Mouse (Mus musculus) olfactory bulb, adult 2 months (tissue): ENCODE data around the gene Lsamp.

Source experiments
- CTCF ChIP-seq: fragments of 200-500 bp; IDR thresholded peaks from 2 replicates; pipeline ENCODE4 v1.5.1; 2012; ENCODE audit warnings: low read depth, mild to moderate bottlenecking, low read length, moderate library complexity; ENCODE audit not compliant: insufficient read depth
- POLR2A ChIP-seq: fragments of 200-500 bp; IDR thresholded peaks from 2 replicates; pipeline ENCODE4 v1.6.1; 2012; ENCODE audit warnings: mild to moderate bottlenecking, low read depth, low read length, moderate library complexity; ENCODE audit not compliant: insufficient read depth

- no peak for TF ChIP-seq POLR2A
- TF ChIP-seq CTCF, result no peak
Observed at GRCm38 (mm10) chr16:41900783-41901182, 1916.6 kb downstream of the Lsamp start.
